Mouse (Mus musculus): Measurements from ENCODE around the gene Rpap2.

The Rpap2 gene

GRCm38 (mm10) chr5:107597301-107598077 lies at the start of gene Rpap2, which contains the start of gene Glmn:
Gene Rpap2 (plus strand): TSS chr5:107597373.
Gene Glmn (minus strand): TSS chr5:107597888.
- DNase-seq = peak; percentile 88

- DNase-seq = no peak
Observed at GRCm38 (mm10) chr5:107547955-107548354, 49.2 kb upstream of the Rpap2 start.

GRCm38 (mm10) chr5:107548444-107548843 lies 48.7 kb upstream of the Rpap2 start:
- no peak for DNase-seq

- no peak for DNase-seq
Observed at GRCm38 (mm10) chr5:107554336-107554735, 42.8 kb upstream of the Rpap2 start.

GRCm38 (mm10) chr5:107556969-107557368 lies 40.2 kb upstream of the Rpap2 start:
- no peak for DNase-seq

- DNase-seq = no peak
Observed at GRCm38 (mm10) chr5:107569148-107569547, 28.0 kb upstream of the Rpap2 start.

GRCm38 (mm10) chr5:107598380-107598779 lies 1.2 kb downstream of the Rpap2 start:
- no peak for DNase-seq

GRCm38 (mm10) chr5:107611224-107611623 lies 14.1 kb downstream of the Rpap2 start:
- peak; percentile 68 for DNase-seq

- DNase-seq = peak; percentile 57
Observed at GRCm38 (mm10) chr5:107617986-107618385, 20.8 kb downstream of the Rpap2 start.

GRCm38 (mm10) chr5:107621327-107621726 lies 24.2 kb downstream of the Rpap2 start:
- DNase-seq = no peak

- no peak for DNase-seq
Observed at GRCm38 (mm10) chr5:107633651-107634050, 36.5 kb downstream of the Rpap2 start.

GRCm38 (mm10) chr5:107637106-107637505 lies 39.9 kb downstream of the Rpap2 start:
- DNase-seq = no peak

GRCm38 (mm10) chr5:107638366-107638765 lies 41.2 kb downstream of the Rpap2 start:
- no peak for DNase-seq

- DNase-seq = no peak
Observed at GRCm38 (mm10) chr5:107644595-107644994, 47.4 kb downstream of the Rpap2 start.

- no peak for DNase-seq
Observed at GRCm38 (mm10) chr5:107645935-107646334, 48.8 kb downstream of the Rpap2 start.

- DNase-seq = no peak
Observed at GRCm38 (mm10) chr5:107647580-107647979, 50.4 kb downstream of the Rpap2 start.

GRCm38 (mm10) chr5:107648552-107649125 lies 51.5 kb downstream of the Rpap2 start:
- DNase-seq = peak; percentile 8

GRCm38 (mm10) chr5:107649680-107650079 lies 52.5 kb downstream of the Rpap2 start:
- DNase-seq = no peak

- no peak for DNase-seq
Observed at GRCm38 (mm10) chr5:107650427-107650826, 53.3 kb downstream of the Rpap2 start.

GRCm38 (mm10) chr5:107652055-107652660 lies 55.0 kb downstream of the Rpap2 start:
- no peak for DNase-seq

GRCm38 (mm10) chr5:107678392-107678791 lies 81.2 kb downstream of the Rpap2 start:
- no peak for DNase-seq

GRCm38 (mm10) chr5:107681300-107681699 lies 84.1 kb downstream of the Rpap2 start:
- DNase-seq = no peak

GRCm38 (mm10) chr5:107684380-107684779 lies 87.2 kb downstream of the Rpap2 start:
- DNase-seq = peak; percentile 26

GRCm38 (mm10) chr5:107687161-107687560 lies 90.0 kb downstream of the Rpap2 start:
- no peak for DNase-seq
